Mouse (Mus musculus) forebrain, embryonic 16.5 days (tissue): ENCODE data around the gene Tk1. TPM values are rescaled to one million over a fixed set of nuclear protein-coding genes. Genes with fewer than 3 reads are reported as not detected.
A peak's percentile ranks its signal among the peaks of the same experiment; 100 is the strongest.

Source experiments
- ATAC-seq: fragments of 200-750 bp; cut with Nextera tagmentation; 2 replicates; pipeline ENCODE4 v1.8.0; 2017; ENCODE audit warnings: mild to moderate bottlenecking, moderate library complexity
- H3K27ac ChIP-seq: fragments of 300-500 bp; sonication (generic); 2 replicates; pipeline ENCODE4 v1.5.1; 2014; ENCODE audit warnings: low read length, control low read depth
- H3K27me3 ChIP-seq: fragments of 300-500 bp; sonication (generic); replicated peaks from 2 replicates; pipeline ENCODE4 v1.6.1; 2014; ENCODE audit warnings: low read length; ENCODE audit not compliant: control insufficient read depth, insufficient read depth
- H3K36me3 ChIP-seq: fragments of 300-500 bp; sonication (generic); 2 replicates; pipeline ENCODE4 v1.6.1; 2014; ENCODE audit not compliant: control insufficient read depth, insufficient read depth
- H3K4me1 ChIP-seq: fragments of 300-500 bp; sonication (generic); replicated peaks from 2 replicates; pipeline ENCODE4 v1.6.1; 2014; ENCODE audit warnings: low read length; ENCODE audit not compliant: control insufficient read depth, insufficient read depth
- H3K4me2 ChIP-seq: fragments of 300-500 bp; sonication (generic); 2 replicates; pipeline ENCODE4 v1.6.1; 2014; ENCODE audit warnings: mild to moderate bottlenecking, low read length, control low read depth
- H3K4me3 ChIP-seq: fragments of 300-500 bp; sonication (generic); replicated peaks from 2 replicates; pipeline ENCODE4 v1.5.1; 2014; ENCODE audit warnings: mild to moderate bottlenecking, low read length, control low read depth
- H3K9ac ChIP-seq: fragments of 300-500 bp; sonication (generic); replicated peaks from 2 replicates; pipeline ENCODE4 v1.6.1; 2014; ENCODE audit warnings: low read depth, low read length, control low read depth
- H3K9me3 ChIP-seq: fragments of 300-500 bp; sonication (generic); 2 replicates; pipeline ENCODE4 v1.6.1; 2016; ENCODE audit warnings: low read length; ENCODE audit not compliant: control insufficient read depth
- WGBS: fragments of 180-500 bp; shearing (Covaris S2); extraction: QIAGEN DNeasy Blood & Tissue Kit; methylation state at CpG from one replicate; pipeline ENCODE4 v1.1.7; 2014; 5-methylcytosine and 5-hydroxymethylcytosine counted together
- polyA plus RNA-seq: library from polyadenylated mRNA; unstranded; fragments of >200 nt; fragmentation: Nextera tagmentation; extraction: Ambion mirVana; gene quantifications from 2 replicates; pipeline ENCODE4 v1.2.1, GENCODE M21; 2015

The Tk1 gene
- polyA plus RNA-seq, 1 experiment from 2014 or later: 37.5 TPM

DNA sequence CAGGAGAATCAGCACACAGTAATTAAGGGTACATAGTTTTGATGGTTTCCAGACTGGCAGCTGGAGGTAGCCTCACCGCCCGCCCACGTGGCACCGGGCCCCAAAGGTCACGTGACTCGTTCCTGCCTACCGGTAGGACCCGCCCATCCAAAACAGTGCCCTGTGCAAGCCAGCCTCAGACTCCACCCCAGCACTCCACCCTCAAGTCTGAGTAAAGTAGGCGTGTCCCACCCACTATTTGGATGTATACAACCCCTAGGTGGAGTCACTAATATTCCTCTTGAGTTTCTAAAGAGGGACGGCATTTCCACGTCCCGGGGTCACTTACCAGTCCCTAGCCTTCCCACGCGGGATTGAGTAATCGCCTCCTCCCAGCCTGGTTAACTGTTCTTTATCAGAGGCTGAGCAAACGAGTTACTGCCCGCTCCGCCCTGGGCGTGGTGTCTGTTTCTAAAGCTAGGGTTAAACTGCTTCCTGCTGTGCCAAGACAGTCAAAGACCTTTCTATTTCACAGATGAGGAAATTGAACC lies 45.2 kb downstream of the Tk1 start:
- Histone ChIP-seq H3K27me3 (peaks cover 29% of the 10 kb centered on the region), H3K4me1 (peaks cover 26% of the 10 kb centered on the region), H3K4me2 (peak overlapping the region; percentile 47), H3K9ac (no peak overlapping the region), H3K4me3 (peak overlapping the region; percentile 19), H3K9me3 (no peaks in the 10 kb centered on the region), H3K27ac (no peak overlapping the region), H3K36me3 (no peaks in the 10 kb centered on the region)
- ATAC-seq: no peak
- 3% methylated on average over 19 of the region's 19 CpGs for WGBS

DNA sequence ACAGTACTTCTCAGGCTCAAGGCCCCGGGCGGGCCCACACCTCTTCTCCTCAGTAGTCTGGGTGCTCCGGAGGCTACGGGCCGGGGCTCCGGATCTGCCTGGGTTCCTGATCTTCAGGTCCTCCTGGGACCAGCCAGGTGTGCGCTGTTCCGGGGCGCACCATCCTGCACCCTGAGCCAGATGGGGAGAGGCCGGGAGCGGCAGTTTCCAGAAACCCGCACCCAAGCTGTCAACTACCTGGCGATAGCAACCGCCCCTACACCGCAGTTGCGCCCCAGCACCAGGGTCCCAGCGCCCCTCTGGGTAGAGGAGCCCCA lies 45.7 kb downstream of the Tk1 start:
- Histone ChIP-seq H3K27me3 (peaks cover 29% of the 10 kb centered on the region), H3K4me1 (peaks cover 26% of the 10 kb centered on the region), H3K27ac (no peak overlapping the region; the same call in 1 of the 2 replicates), H3K9me3 (no peaks in the 10 kb centered on the region), H3K36me3 (no peaks in the 10 kb centered on the region), H3K4me3 (peak overlapping the region; percentile 19), H3K4me2 (peak overlapping the region; percentile 47), H3K9ac (peak overlapping the region; percentile 40)
- ATAC-seq: 0 out of 2 replicates have a peak, but pooled peaks have one; percentile 5
- under 1% methylated on average over 17 of the region's 17 CpGs for WGBS

DNA sequence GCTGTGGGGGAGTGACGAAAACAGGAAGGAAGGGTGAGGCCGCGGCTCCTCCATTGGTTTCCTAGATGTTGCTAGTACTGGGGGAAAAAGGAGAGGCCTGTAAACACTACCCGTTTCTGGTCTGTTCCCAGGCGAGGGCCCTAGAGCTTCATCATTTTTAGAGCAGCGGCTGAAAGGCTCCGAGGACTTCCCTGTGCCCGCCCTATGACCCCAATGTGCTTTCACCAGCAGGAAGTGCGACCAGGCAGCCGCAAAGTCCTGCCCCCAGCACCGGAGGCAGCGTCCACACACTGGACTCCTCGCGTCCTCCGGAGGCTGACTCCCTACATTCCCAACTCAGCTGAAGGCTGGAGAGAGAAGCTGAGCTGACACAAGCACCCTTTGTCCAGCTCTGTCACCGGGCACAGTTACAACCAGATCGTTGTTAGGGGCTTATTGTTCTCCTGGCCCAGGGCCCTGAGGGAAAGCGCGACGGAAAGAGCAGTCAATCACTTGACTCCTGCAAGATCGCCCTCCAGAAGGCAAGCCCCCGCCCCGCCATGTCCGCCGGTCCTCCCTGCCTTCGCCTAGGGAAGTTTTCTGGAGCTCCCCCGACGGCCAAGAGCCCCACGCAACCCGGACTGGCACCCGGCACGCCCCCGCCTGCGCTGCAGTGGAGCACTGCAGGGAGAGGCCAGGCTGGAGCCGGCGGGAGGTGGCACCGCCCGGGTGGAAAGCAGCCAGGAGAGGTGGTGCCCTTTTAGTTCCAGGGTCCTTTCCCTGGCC lies 46.3 kb downstream of the Tk1 start:
- Histone ChIP-seq H3K36me3 (no peaks in the 10 kb centered on the region), H3K9ac (peak overlapping the region; percentile 40), H3K27me3 (peaks cover 29% of the 10 kb centered on the region), H3K9me3 (no peaks in the 10 kb centered on the region), H3K4me2 (peak overlapping the region; percentile 47), H3K4me3 (peak overlapping the region; percentile 19), H3K27ac (peak overlapping the region; percentile 9; the same call in 1 of the 2 replicates), H3K4me1 (peaks cover 26% of the 10 kb centered on the region)
- ATAC-seq: peak; percentile 16; the same call in 1 of the 2 replicates
- WGBS: 5% methylated on average over 38 of the region's 38 CpGs

DNA sequence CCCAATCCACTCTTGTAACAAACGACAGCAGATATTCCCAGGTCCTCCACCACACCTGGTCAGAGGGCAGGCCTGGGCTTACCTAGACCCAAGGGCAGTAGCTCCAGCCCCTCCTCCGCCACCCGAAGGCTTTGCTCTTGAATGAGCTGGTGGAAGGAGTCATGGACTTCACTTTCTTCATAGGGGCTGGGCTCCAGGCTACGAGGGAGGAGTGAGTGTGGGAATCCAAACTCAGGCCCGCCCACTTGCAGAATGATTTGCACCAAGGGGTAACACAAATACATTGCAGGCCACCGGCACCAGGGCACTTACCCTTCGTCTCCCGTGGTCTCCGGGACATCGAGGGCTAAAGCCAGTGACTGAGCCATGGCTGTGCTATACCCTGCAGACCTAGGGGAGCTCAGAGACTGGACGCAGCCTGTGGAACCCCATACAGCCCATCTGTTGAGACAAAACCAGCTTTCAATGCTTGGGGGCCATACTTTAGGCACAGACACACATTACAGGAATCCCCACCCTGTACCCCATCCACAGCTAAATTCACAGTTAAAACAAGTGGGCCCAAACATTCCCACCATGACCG lies 47.0 kb downstream of the Tk1 start:
- H3K9ac ChIP-seq: peak overlapping the region; percentile 40; the same call in 1 of the 2 replicates
- no peak overlapping the region for H3K4me3 ChIP-seq
- 73% methylated on average over 12 of the region's 12 CpGs for WGBS
- H3K27me3 ChIP-seq: peaks cover 29% of the 10 kb centered on the region
- no peak overlapping the region for H3K4me2 ChIP-seq
- no peak overlapping the region for H3K27ac ChIP-seq
- no peaks in the 10 kb centered on the region for H3K9me3 ChIP-seq
- H3K36me3 ChIP-seq: no peaks in the 10 kb centered on the region
- peaks cover 26% of the 10 kb centered on the region for H3K4me1 ChIP-seq
- no peak for ATAC-seq

DNA sequence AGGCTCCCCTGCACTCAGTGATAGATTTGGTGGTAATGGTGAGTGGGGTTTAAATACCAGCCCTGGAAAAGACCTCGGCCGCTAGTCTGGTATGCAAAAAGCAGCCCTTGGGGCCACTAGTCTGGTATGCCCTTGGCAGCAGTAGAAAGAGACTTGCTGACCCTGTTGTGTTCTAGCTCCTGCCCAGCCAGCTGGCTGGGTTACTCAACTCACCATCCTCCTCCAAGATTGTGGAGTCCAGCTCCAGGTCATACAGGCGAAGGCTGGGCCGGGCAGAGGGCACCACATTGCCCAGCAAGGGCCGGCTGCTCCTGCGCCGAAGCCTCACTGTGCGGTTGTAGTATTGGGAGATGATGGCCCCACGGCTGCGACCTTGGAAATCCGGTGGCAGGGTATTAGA lies 47.9 kb downstream of the Tk1 start:
- Histone ChIP-seq H3K27ac (no peak overlapping the region), H3K9ac (no peak overlapping the region), H3K27me3 (peaks cover 29% of the 10 kb centered on the region), H3K4me2 (no peak overlapping the region), H3K36me3 (no peaks in the 10 kb centered on the region), H3K4me3 (no peak overlapping the region), H3K4me1 (peaks cover 20% of the 10 kb centered on the region), H3K9me3 (no peaks in the 10 kb centered on the region)
- ATAC-seq: no peak
- 93% methylated on average over 11 of the region's 11 CpGs for WGBS

DNA sequence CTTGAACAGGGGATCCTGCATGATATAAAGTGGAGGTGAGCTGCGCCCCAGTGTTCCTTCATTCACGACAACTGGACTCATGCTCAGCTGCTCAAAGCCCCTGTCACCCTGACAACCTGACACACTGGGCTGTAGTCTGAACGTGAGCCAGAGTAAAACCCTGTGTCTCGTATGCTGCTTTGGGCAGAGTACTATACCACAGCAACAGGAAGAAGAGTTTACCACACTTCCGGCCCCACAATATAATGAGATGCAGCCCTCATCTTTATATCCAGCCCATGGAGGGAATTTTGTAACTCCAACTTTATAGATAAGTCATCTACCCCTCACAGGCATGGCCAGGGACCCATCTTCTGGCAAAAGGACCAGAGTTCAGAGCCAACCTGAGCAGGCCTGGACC lies 48.8 kb downstream of the Tk1 start:
- Histone ChIP-seq H3K27me3 (peaks cover 22% of the 10 kb centered on the region), H3K9me3 (no peaks in the 10 kb centered on the region), H3K4me3 (no peak overlapping the region), H3K9ac (no peak overlapping the region), H3K4me1 (peaks cover 16% of the 10 kb centered on the region), H3K4me2 (no peak overlapping the region), H3K36me3 (no peaks in the 10 kb centered on the region), H3K27ac (no peak overlapping the region)
- WGBS: 80% methylated on average over 5 of the region's 5 CpGs
- ATAC-seq: no peak

DNA sequence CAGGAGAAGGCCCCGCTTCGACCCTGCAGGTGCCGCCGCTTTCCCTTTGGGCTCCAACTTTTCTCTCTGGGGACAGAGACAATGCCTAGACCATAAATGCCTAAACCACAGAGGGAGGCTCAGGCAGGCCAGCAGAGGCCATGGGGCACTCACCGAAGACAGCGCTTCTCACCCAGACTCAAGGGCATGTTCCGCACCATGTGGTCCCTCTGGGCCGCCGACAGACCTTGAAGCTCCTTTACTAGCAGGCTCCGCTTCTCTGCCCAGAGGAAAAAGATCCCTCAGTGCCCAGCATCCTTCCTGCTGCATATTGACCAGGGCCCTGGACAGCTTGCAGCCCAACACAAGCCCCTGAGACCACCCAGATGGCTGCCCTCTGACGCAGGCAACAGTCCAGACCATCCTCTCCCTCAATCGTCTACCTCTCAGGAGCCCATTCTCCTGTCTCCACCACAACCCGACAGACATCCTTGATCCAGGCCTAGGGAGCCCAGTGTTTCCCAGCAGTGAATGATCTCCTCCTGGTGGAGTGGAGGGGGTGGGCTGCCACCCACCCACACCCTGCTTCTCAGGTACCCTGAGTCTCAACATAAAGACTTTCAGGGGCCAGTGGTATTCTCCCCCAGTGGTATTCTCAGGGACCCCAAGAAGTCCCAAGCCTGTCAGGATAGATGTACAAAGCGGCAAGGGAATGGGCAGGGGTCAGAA lies 49.7 kb downstream of the Tk1 start:
- no peak for ATAC-seq
- Histone ChIP-seq H3K27ac (no peak overlapping the region), H3K27me3 (peaks cover 14% of the 10 kb centered on the region), H3K4me3 (no peak overlapping the region), H3K4me1 (peaks cover 16% of the 10 kb centered on the region), H3K36me3 (no peaks in the 10 kb centered on the region), H3K9ac (no peak overlapping the region), H3K9me3 (no peaks in the 10 kb centered on the region), H3K4me2 (no peak overlapping the region)
- 88% methylated on average over 14 of the region's 14 CpGs for WGBS

DNA sequence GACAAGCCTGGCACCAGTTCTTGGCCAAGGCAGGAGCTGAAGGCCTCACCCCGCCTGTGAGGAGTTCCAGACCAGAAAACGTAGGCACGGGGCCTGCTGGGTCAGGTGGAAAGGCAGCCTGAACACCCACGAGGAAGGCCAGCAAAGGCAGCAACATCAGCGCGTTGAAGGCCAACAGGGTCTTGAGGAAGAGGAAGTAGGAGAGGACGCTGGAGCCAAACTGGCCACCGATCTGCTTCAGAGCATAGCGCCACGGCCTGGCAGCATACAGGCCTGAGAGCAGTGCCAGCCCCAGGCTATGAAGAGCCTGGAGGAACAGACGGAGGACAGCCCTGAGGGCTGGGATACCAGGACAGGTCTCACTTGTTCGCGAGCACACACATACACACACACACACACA lies 50.4 kb downstream of the Tk1 start:
- ATAC-seq: no peak
- no peak overlapping the region for H3K4me2 ChIP-seq
- H3K36me3 ChIP-seq: no peaks in the 10 kb centered on the region
- H3K27ac ChIP-seq: no peak overlapping the region
- peaks cover 12% of the 10 kb centered on the region for H3K27me3 ChIP-seq
- no peak overlapping the region for H3K4me3 ChIP-seq
- WGBS: 93% methylated on average over 13 of the region's 13 CpGs
- no peaks in the 10 kb centered on the region for H3K9me3 ChIP-seq
- H3K4me1 ChIP-seq: peaks cover 13% of the 10 kb centered on the region
- no peak overlapping the region for H3K9ac ChIP-seq

DNA sequence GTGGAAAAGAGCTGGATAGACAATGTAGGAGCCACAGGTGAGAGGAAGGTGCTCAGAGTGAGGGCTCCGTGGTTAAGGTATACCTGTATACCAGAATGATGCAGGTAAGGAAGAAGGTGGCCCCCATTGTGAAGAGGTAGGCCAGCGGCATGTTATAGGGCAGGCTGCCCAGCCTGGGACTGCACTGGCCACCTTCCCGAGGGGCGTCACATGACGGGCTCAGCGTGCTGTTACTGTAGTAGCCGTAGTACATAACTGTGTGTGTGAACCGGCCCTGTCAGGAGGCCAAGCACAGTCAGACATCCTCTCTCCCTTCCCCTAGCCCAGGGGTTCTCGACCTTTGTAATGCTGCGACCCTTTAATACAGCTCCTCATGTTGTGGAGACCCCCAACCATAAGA lies 51.0 kb downstream of the Tk1 start:
- WGBS: 90% methylated on average over 10 of the region's 10 CpGs
- Histone ChIP-seq H3K9ac (no peak overlapping the region), H3K4me2 (no peak overlapping the region), H3K4me1 (peaks cover 7% of the 10 kb centered on the region), H3K9me3 (no peaks in the 10 kb centered on the region), H3K4me3 (no peak overlapping the region), H3K27ac (no peak overlapping the region), H3K36me3 (no peaks in the 10 kb centered on the region), H3K27me3 (peaks cover 5% of the 10 kb centered on the region)
- ATAC-seq: no peak
